Mouse (Mus musculus) mouse embryonic stem cell (cell line): ENCODE results near the gene Mpped1.

Experiments
- in situ Hi-C, 2 experiments: fragments of 300-500 bp; cut with MboI; formaldehyde crosslinking; loops; 1 replicate in 1 of 2; 3 replicates in 1 of 2; pipeline ENCODE4 v1.14.3; 2019 to 2020; ENCODE audit warnings: low sequenced_read_pairs in 2 of 2, low pct_unique_long_range_greater_than_20kb in 1 of 2, mixed read lengths in 1 of 2; ENCODE audit not compliant: unreplicated experiment in 1 of 2

Mpped1 gene

DNA sequence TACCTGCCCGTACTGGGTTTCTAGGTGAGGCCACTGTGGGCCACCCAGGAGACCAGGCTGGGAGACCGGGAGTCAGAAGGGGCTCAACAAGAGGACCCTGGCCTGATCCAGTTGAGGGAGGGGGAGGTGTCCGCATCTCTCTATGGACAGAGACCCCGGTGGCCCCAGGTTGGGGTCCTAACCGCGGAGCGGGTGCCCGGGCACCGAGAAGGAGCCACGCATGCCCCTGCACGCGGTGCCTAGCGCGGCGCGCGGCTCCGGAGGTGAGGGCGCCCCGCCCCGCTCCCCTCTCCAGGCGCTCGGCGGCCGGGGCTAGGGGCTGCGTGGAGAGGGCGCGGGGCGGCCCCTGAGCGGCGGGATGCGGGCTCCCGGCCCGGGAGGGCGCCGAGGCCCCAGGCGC is at the start of gene Mpped1:
TSS of gene Mpped1 (plus strand) at position 81 of the 400 bp plus-strand sequence.
- in situ Hi-C loops, result no loop called here

DNA sequence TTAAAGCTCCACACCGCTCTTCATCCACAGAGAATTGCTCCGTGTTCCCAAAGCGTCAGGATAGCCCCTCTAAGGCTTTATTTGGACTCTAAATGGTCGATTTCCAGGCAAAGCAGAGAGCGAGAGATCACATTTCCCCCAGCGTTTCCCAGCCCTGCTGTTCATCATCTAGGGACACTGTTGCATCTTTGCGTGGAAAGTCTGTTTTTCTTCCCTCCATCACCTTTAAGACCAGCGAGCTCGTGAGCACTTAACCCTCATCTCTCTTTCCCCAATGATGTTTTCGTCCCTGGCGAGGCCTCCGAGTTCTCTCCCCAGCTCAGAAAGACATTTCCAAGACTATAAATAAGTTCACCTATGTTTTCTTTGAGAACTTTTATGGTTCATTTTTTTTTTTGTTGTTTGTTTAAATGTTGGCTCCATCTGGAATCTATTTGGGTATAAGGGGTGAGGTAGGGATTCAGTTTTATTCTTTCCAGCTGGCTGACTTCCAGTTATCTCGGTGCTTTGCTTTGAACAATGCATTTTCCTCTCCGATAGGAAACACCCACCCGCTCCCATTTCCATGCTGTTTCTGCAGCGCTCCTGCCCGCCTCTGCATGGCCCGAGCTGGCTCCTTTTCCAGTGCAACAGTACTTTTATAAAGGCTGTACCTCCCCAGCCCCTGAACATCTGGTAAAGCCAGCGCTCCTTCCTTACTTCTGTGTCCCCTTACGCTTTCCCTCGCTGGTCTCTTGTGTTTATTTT is 38.4 kb upstream of the Mpped1 start:
- in situ Hi-C loops, result no loop called here

DNA sequence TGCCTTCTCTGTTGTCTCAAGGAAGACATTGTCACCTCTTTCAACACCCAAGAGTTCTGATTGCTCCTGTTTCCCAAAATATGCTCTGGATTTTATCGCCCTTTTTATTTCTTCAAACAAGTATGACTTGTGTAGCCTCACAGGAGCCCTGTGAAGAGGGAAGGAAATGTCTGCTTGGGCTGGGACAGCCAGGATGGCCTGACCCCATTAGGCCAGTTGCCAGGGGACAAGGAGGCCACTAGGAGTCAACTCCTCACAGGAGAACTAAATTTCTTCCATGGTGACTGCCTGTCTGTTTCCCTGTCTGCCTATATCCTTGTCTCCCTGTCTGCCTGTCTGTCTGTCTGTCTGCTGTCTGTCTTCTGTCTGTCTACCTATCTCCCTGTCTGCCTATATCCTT is 37.2 kb upstream of the Mpped1 start:
- in situ Hi-C loops, result no loop called here

DNA sequence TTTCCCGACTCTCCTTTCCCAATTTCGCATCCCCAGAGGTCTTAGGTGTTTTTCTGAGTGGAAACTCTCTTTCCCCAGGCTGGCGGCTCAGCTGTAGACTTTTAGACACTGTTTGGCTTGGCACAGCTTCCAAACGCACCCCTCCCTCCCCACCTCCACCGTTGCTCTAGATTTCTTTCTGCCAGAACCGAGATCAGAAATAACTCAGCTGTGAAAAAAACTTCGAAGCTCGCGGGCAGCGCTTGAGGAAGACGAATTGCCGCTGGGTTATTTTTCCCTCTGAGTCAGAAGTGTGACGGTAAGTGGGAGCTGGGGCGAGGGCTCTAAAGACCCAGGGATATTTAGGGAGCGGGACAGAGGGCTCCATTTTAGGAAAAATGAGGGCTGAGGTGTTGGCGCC is 33.0 kb upstream of the Mpped1 start:
- in situ Hi-C loops, result no loop called here

DNA sequence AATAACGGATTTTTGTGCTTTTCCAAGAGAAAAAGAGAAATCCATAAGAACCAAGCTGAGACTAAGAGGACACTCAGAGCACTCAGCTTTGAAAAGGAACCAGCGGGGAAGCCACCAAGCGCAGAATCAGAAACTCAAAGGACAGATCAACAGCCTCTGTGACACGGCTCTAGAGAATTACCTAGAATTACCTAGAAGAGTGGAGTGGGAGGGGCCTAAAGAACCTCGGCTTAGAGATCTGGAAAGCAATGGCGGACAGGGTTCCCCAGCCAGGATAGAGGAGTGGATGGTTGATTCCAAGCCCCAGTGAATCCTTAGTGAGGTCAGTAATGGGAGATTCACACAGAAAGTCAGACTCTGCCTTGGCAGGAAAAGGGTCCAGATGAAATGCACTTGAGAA is 30.3 kb upstream of the Mpped1 start:
- in situ Hi-C loops, result no loop called here

DNA sequence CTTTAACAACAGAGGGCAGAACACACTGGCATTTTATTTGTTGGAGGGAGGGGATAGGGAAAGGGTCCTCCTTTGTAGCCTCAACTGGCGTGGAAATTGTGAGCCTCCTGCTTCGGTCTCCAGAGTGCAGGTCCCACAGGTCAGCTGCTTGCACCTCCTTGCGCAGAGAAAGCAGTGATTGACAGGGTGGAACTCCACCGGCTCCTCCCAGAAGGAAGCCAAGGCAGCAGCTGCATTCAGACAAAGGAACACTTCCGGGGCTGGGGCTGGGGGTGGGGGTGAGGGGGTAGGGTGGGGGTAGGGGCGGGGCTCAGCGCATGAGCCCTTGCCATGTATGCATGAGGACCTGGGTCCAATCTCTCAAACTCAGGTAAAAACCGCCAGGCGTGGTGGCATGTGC is 29.8 kb upstream of the Mpped1 start:
- in situ Hi-C loops, result no loop called here

DNA sequence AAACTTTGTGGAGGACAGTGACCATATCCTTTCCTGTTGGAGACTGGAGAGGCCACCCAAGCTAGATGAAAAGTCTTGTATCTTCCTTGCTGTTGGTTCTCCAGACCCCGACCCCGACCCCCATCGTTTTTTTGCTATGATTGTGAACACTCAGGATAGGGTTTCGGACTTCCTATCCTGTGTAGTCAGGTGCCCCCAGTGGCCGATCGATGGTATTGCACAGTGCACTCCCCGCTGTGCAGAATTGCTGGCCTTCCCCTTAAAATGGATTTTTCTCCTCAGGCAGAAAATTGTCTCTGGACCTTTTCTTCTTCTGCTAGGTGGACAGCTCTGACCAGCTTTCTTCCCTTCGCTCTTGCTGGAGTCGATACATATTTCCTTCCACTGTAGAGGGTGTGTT is 22.5 kb upstream of the Mpped1 start:
- in situ Hi-C loops, result loop anchor here (10.0 to 25.0 kb wide), 2 partner anchors 122 to 306 kb away; partner anchors contain the start of gene Efcab6 (in 1 of the 2)

DNA sequence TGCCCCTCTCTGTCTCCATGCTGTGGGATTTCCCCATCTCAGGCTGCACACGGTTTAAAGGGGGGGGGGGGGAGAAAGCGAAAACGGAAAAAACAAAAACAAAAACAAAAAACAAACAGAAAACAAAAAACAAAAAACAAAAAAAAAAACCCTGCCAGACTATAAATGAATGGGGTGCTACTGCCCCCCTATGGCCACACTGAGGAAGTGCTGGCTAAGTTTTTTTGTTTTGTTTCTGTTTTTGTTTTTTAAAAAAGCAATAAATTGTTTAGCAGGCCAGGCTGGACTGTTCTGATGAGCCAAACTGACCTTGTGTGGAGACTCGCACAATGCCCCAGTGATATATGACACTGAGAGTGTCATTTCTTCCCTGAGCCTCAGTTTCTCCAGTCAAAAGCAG is 20.3 kb upstream of the Mpped1 start:
- in situ Hi-C loops, result loop anchor here (10.0 to 25.0 kb wide), 2 partner anchors 124 to 303 kb away; partner anchors contain the start of gene Efcab6 (in 1 of the 2)

DNA sequence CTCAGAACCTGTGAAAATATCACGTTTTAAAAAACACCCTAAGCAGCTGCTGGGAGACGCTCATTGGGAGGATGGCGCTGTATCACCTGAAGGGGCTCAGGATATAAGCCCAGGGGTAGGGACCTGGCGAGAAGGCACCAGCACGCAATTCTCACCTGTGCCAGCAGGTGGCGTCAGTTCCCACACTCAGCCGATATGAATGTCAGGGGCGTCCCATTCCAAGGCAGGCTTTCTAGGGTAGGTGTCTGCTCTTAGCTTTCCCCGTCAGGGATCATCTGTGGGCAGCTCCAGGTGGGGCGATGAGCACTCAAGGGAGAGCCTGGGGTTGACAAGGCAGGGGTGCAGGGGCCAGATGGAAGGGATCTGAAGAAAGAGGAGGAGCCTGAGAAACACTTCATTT is 18.6 kb upstream of the Mpped1 start:
- in situ Hi-C loops, result loop anchor here (10.0 to 25.0 kb wide), 2 partner anchors 294 to 302 kb away; partner anchors contain the start of gene Efcab6 (in 1 of the 2)

DNA sequence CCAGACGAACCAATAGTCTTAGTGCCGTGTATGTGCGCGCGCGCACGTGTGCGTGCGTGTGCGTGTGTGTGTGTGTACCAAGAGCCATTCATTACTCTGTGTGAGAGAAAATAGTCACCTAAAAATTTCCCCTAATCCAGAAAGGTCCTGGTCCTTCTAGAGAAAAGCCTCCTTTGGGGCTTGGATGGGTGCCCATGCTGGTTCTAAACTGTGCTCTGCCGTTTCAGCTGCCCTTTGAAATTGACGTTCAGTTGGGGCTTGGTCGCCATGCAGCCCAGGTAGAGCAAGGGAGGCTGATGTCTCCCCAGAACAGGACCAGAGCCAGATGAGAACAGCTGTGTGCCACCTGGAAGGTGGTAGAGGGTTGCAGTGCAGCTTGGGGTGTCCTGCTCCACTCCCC is 17.8 kb upstream of the Mpped1 start:
- in situ Hi-C loops, result loop anchor here (10.0 to 25.0 kb wide), 2 partner anchors 293 to 301 kb away; partner anchors contain the start of gene Efcab6 (in 1 of the 2)

DNA sequence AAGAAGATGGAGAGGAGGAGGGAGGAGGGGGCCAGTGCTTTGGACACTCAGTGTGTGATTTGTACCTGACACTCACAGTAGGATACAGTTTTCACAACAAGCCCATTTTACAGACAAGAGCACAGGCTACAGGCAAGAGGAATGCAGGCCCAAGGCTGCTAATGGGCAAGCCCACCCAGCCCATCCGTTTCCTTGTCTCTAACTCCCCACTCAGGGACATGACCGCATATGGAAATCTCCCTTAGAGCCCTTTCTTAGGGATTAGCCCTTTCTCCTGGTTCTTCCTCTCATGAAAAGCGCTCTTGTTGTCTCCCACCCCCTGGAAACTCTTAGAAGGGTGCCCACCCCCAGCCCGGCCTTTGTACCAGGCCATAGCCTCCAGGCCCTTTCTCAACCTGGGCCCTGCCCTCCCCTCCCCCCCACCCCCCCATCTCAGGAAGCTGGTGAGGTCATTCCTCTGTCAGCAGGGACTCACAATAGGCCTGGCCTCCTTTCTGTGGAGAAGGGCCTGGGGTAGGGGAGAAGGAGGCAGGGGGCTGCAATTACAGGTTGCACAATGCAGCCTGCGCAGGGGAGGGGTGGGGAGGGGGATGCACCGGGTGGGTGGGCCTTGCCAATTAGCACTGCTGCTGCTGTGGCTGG is 13.8 kb upstream of the Mpped1 start:
- in situ Hi-C loops, result loop anchor here (10.0 to 25.0 kb wide), 2 partner anchors 289 to 297 kb away; partner anchors contain the start of gene Efcab6 (in 1 of the 2)

DNA sequence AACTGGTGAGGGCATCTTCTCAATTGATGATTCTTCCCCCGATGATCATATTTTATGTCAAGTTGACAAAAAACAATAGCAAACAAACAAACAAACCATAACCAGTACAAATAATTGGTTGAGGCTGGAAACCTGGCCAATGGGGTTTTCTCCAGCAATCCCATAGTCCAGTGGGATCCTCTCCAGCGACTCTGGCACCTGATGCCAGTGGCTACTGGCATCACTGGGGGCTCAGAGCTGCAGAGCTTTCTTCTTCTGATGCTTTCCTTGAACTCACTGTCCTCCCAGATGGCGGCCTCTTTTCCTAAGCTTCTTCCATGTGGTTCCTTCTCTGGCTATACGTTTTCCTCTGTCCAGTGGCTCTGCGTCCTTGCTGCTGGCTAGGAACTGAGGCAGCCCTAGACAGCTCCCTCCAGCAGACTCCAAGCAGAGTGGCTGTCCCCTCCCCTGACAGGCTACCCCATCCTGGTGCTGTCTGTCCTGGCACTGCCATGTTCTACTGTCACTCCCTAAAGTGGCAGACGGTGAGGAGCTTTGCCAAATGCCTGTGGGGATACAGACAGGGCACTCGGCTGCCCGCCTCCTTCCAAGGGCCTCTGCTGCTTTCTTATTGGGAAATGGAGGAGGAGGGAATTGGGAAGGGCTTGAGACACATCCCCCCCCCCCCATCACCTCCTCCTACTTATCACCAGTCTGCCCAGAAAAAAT is 7.8 kb upstream of the Mpped1 start:
- in situ Hi-C loops, result loop anchor here in 1 of 2 experiments (25.0 kb wide), 1 partner anchor 291 kb away; the partner anchor contains the start of gene Efcab6

DNA sequence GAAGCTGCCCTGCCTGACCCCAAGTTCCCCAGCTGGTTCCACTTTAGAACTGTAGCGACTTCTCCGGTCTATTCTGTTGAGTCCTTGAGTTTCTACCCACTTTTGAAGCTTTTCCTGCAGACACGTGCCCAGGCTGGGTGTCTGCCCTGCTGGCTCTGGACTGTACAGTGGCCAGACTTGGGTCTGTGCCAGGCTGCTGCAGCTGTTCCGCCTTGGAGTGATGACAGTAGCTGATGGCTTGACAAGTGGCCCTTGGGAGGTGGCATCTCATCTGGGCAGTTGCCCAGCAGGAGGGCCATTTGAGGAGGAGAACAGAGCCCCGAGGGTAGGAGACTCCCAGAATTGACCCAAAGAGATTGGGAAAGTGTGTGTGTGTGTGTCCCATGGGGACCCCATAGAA is 6.8 kb upstream of the Mpped1 start:
- in situ Hi-C loops, result loop anchor here in 1 of 2 experiments (25.0 kb wide), 1 partner anchor 290 kb away; the partner anchor contains the start of gene Efcab6

DNA sequence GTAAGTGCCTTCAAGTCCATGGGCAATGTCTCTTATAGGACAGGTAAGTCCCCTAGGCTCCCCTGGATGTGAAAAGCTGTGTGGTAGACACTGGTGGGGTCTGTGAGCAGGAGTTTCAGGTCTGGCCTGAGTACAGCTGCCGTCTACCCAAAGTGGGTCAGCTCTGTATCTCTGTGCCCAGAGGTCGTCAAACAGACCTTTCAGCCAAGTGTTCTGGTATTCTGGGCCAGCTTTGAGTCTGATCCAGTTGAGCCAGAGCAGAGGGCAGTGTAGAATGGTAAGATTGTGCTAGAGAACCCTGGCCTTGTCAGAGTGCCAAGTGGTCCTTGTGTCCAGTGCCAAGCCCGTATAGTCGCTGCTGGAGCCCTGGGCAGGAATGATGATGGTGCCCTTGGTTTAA is 6.3 kb upstream of the Mpped1 start:
- in situ Hi-C loops, result loop anchor here in 1 of 2 experiments (25.0 kb wide), 1 partner anchor 289 kb away; the partner anchor contains the start of gene Efcab6

DNA sequence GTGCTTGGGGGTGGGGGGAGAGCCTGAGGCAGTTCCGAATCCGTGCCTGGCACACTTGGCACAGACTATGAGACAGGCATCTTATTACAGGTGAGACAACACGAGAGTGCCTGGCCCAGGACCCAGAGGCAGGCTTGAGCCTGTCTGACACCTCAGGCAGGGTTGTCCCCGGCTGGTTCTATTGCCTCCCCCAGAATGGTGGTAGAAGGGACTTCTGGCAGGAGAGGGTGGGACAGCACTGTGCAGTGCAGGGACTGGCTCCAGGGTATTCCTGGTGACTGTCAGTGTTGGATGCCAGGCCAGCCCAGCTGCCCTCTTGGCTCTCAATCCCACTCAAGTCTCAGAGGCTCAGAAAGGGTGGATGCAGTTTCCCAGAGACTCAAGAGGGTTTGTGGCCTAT is 4.3 kb upstream of the Mpped1 start:
- in situ Hi-C loops, result loop anchor here in 1 of 2 experiments (25.0 kb wide), 1 partner anchor 287 kb away; the partner anchor contains the start of gene Efcab6

DNA sequence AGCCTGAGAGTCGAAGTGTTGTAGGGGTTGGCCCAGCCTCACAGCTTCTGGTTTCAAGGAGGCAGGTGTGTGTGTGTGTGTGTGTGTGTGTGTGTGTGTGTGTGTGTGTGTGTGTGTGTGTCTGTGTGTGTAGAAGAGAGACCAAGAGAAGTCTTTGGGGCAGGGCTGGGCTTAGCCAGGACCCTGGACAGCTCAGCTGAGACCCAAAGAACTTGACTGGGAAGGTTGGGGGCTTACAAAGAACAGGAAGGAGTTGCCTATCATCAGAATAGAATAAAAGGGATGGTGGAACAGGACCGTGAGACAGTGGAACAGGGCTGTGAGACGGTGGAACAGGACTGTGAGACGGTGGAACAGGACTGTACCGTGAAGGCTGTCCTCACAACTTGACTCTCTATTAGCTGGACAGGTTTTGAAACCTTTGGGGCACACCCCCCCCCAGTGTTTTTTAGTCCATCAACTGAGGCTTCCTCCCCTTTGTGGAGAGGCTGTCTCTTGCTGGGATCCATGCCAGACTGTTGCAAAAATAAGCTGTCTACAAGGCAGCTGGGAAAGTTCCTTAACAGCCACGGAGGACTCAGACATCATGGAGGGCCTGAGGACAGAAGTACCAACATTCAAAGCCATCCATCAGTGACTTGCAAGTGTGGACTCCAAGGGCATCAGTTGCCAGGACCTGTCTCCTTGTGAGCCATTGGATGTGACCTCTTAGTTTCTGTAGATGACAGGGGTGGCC is 2.8 kb upstream of the Mpped1 start:
- in situ Hi-C loops, result no loop called here

DNA sequence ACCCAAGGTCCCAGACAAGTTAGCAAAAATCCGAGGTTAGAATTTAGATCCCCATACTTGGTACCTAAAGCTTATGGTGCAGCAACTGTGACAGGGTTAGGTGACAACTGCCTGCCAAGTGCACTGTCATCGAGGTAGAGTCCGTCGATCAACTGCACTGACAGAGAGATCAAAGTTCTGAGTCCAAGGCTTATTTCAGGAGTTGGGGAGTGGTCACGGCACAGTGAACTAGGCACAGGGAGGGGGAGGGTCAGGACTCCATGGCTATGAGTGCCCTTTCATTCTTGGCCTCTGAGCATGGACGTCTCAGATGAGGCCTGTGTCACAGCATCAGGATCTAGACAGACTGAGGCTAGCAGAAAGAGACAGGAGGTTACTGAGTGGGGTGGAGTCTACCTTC is 1.8 kb upstream of the Mpped1 start:
- in situ Hi-C loops, result no loop called here
